Mouse (Mus musculus): ENCODE results near the gene Ncor2.

DNA sequence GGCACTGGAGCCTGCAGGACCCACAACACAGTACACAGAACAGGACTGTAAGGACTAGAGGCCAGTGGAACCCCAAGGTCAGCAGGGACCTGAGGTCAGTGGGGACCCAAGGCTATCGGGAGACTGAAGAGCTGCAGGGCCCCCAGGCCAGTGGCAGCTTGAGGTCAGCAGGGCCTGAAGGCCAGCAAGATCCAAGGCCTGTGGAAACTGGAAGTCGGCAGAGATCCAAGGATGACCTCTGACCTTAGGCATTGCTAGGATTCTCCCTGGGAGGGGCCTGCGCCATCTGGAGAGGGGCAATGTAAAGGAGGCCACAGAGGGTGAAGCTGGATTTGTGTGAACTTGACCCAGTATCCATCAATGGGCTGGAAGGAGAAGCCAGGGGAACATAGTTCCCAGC lies 45.9 kb upstream of the Ncor2 start:
- TF ChIP-seq CTCF (conservative IDR thresholded peaks at IDR 0.05; ENCODE audit: low read length) (no peak), POU5F1 (IDR thresholded peaks at IDR 0.05; ENCODE audit: borderline replicate concordance, low read length) (no peak)
